Mouse (Mus musculus) kidney, embryonic 14.5 days (tissue): ENCODE results near the gene Slc43a3. TPM values are rescaled to one million over a fixed set of nuclear protein-coding genes. Genes with fewer than 3 reads are reported as not detected.

ENCODE experiments used
- ATAC-seq: fragments of 200-750 bp; cut with Nextera tagmentation; 2 replicates; pipeline ENCODE4 v1.8.0; 2017; ENCODE audit warnings: moderate number of reproducible peaks, mild to moderate bottlenecking, moderate TSS enrichment, moderate library complexity; ENCODE audit not compliant: low FRiP score, low TSS enrichment
- H3K27ac ChIP-seq: fragments of 300-500 bp; sonication (generic); 2 replicates; pipeline ENCODE4 v1.5.1; 2014; ENCODE audit warnings: low read depth, mild to moderate bottlenecking, low read length, moderate library complexity, mixed read lengths
- H3K27me3 ChIP-seq: fragments of 300-500 bp; sonication (generic); 2 replicates; pipeline ENCODE4 v1.6.1; 2014; ENCODE audit warnings: mild to moderate bottlenecking, low read length; ENCODE audit not compliant: control insufficient read depth, insufficient read depth
- H3K36me3 ChIP-seq: fragments of 300-500 bp; sonication (generic); 2 replicates; pipeline ENCODE4 v1.6.1; 2014; ENCODE audit warnings: low read length, mixed read lengths; ENCODE audit not compliant: control insufficient read depth, insufficient read depth
- H3K4me1 ChIP-seq: fragments of 300-500 bp; sonication (generic); 2 replicates; pipeline ENCODE4 v1.6.1; 2014; ENCODE audit warnings: low read length, mixed read lengths; ENCODE audit not compliant: control insufficient read depth, insufficient read depth
- H3K4me2 ChIP-seq: fragments of 300-500 bp; sonication (generic); replicated peaks from 2 replicates; pipeline ENCODE4 v1.6.1; 2014; ENCODE audit warnings: low read depth, mild to moderate bottlenecking, low read length
- H3K4me3 ChIP-seq: fragments of 300-500 bp; sonication (generic); 2 replicates; pipeline ENCODE4 v1.5.1; 2014; ENCODE audit warnings: mild to moderate bottlenecking, low read length
- H3K9ac ChIP-seq: fragments of 300-500 bp; sonication (generic); 2 replicates; pipeline ENCODE4 v1.6.1; 2014; ENCODE audit warnings: low read depth, mild to moderate bottlenecking, low read length, moderate library complexity
- H3K9me3 ChIP-seq: fragments of 300-500 bp; sonication (generic); 2 replicates; pipeline ENCODE4 v1.6.1; 2016; ENCODE audit warnings: low read length; ENCODE audit not compliant: control insufficient read depth
- WGBS: fragments of 180-500 bp; shearing (Covaris S2); extraction: QIAGEN DNeasy Blood & Tissue Kit; methylation state at CpG from one replicate; pipeline ENCODE4 v1.1.7; 2014; 5-methylcytosine and 5-hydroxymethylcytosine counted together
- polyA plus RNA-seq: library from polyadenylated mRNA; unstranded; fragments of >200 nt; fragmentation: Nextera tagmentation; extraction: Ambion mirVana; gene quantifications from 2 replicates; pipeline ENCODE4 v1.2.1, GENCODE M21; 2014

Gene Slc43a3
- polyA plus RNA-seq, 1 experiment from 2014 or later: 53.7 TPM

DNA sequence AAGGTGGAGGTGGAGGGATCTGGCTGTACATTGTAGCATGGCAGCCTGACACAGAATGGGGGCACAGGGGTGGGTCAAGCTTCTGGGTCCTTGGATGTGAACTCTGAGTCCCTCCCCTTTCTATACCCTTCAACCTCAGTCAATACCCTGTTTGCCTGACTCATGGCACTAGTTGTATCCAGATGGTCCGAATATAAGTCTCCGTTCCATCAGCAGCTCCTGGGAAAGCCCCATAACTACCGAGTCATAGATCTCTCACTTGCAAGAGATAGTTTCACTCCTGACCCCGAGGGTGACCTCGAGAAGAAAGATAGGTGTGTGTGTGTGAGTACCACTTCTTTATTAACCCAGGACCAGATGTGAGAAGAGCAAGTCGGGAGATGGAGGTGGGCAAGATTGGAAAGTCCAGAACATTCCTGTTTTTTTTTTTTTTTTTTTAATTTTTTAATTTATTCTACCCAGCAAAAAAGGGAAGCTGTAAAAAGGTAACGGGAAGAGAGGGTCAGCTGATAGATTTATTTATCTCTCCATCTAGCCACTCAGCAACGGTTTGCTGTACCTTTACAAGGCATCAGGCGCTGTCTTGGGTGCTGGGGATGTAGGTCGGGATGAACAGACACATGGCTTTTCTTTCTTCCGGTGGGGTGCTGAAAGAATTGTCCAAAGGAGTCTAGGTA lies 22.3 kb downstream of the Slc43a3 start:
- peaks cover 28% of the 10 kb centered on the region; the same call in 1 of the 2 replicates for H3K36me3 ChIP-seq
- WGBS: 94% methylated on average over 11 of the region's 11 CpGs

DNA sequence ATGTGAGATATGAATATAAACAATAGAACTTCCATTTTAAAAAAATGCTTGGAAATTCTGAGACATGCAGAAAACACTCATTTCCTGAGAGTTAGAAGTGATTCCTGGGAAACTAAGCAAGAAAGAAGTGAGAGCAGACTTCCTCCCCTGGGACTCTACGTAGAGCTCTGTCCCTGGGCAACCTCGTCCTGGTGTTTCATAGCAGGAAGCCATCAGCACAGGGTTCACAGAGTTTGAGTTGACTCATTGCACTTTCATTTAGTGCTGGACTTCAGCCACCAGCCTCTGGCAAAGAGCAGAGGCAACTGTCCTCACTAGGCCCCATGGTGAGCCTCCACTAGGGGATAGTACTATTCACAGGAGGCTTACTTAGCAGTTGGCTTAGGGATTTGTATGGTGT lies 24.9 kb downstream of the Slc43a3 start:
- H3K27me3 ChIP-seq: no peaks in the 10 kb centered on the region
- WGBS: 73% methylated on average over 2 of the region's 2 CpGs
- no peak overlapping the region for H3K9ac ChIP-seq
- no peak overlapping the region for H3K4me2 ChIP-seq
- H3K36me3 ChIP-seq: peaks cover 15% of the 10 kb centered on the region; the same call in 1 of the 2 replicates
- no peaks in the 10 kb centered on the region for H3K9me3 ChIP-seq
- no peak overlapping the region for H3K27ac ChIP-seq
- no peaks in the 10 kb centered on the region for H3K4me1 ChIP-seq
- H3K4me3 ChIP-seq: no peak overlapping the region
- no peak for ATAC-seq

More for the DNA sequence above, 22.3 kb downstream of the Slc43a3 start:
- Histone ChIP-seq H3K27me3 (no peaks in the 10 kb centered on the region), H3K9ac (no peak overlapping the region), H3K4me3 (no peak overlapping the region), H3K4me1 (no peaks in the 10 kb centered on the region), H3K9me3 (no peaks in the 10 kb centered on the region), H3K4me2 (no peak overlapping the region), H3K27ac (no peak overlapping the region)
- ATAC-seq: no peak

DNA sequence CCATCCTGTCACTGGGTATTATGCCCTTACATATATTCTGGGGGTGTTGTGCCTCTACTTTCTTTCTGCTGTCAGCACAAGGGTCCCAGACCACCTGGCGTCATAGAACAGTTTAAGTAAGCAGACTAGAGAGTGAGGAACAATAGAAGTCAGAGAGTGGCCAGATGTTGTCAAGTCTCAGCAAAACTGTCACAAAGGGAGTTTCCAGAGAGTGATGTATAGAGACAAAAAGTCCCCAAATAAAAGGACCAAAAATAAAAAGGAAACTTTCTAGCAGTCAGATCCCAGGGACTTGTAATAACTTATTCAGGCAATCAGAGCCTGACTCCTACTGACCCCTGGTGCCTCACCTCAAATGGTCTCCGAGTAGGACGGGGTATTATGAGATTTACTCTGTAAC lies 25.5 kb downstream of the Slc43a3 start:
- H3K9ac ChIP-seq: no peak overlapping the region
- 78% methylated on average over 3 of the region's 3 CpGs for WGBS
- ATAC-seq: no peak

DNA sequence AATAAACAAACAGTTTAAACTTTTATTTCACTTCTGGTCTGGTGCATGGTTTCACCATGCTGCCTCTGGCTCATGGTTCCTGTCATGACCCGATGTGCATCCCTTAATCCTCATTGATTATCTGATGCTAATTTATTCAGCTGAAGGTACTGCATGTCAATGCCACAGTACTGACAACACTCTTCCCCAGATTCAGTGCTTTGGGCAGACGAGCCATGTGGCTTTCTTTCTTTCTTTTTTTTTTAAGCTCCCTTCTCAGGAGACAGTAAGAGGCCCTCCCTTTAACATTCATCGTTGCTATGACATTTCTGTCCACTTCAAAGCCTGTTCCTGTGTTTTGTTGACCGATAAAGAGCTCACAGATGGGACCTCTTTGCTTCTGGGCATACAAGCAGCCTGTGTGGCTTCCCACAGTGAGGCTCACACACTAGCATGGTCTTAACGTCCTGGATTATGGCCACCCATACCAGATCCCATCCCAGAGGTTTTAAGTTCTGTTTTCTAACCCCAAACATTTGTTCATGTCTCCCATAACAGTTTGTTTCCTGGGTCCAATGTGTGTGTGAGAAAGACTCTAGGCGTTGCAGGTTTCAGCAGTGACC lies 26.6 kb downstream of the Slc43a3 start:
- no peaks in the 10 kb centered on the region for H3K27me3 ChIP-seq
- no peak overlapping the region for H3K9ac ChIP-seq
- WGBS: 42% methylated on average over 6 of the region's 6 CpGs
- no peak overlapping the region for H3K4me2 ChIP-seq
- no peak overlapping the region for H3K27ac ChIP-seq
- H3K4me1 ChIP-seq: no peaks in the 10 kb centered on the region
- peaks cover 2% of the 10 kb centered on the region; the same call in 1 of the 2 replicates for H3K36me3 ChIP-seq
- ATAC-seq: no peak
- no peak overlapping the region for H3K4me3 ChIP-seq
- no peaks in the 10 kb centered on the region for H3K9me3 ChIP-seq

More for the DNA sequence above, 25.5 kb downstream of the Slc43a3 start:
- Histone ChIP-seq H3K27ac (no peak overlapping the region), H3K27me3 (no peaks in the 10 kb centered on the region), H3K4me1 (no peaks in the 10 kb centered on the region), H3K4me2 (no peak overlapping the region), H3K36me3 (peaks cover 12% of the 10 kb centered on the region; the same call in 1 of the 2 replicates), H3K4me3 (no peak overlapping the region), H3K9me3 (no peaks in the 10 kb centered on the region)

DNA sequence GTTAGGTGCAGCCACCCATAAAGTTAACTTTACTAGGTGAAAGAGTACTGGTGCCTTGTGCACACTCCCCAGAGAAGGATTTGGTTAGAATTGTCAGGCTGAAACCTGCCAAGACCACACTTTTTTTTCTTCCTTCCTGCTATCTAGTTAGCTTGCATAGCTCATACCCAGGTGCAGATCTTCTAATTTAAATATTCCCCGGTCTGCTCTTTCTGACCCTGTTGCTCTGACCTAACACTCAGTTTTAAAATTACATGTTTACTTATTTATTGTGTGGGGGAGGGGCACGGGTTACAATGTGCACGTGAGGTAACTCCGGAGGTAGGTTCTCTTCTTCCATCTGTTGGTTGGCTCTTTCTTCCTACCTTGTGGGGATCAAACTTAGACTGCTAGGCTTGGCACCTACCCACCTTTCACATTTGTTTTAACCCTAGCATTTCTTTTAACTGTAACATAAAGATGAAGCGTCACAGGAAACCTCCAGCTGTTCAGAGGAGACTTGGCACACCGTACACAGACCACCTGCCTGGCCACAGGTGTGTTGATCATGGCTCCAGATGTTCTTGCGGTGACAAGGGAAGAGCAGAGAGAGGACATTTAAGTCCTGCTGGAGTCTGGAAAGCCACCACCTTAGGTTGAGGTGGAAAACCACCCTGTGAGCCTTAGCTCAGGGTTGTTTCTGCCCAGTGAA lies 27.9 kb downstream of the Slc43a3 start:
- no peaks in the 10 kb centered on the region for H3K27me3 ChIP-seq
- H3K9ac ChIP-seq: no peak overlapping the region
- H3K4me3 ChIP-seq: no peak overlapping the region
- H3K36me3 ChIP-seq: no peaks in the 10 kb centered on the region; the same call in 1 of the 2 replicates
- H3K4me2 ChIP-seq: no peak overlapping the region
- ATAC-seq: no peak
- H3K4me1 ChIP-seq: no peaks in the 10 kb centered on the region
- H3K27ac ChIP-seq: no peak overlapping the region
- 88% methylated on average over 7 of the region's 7 CpGs for WGBS
- no peaks in the 10 kb centered on the region for H3K9me3 ChIP-seq

DNA sequence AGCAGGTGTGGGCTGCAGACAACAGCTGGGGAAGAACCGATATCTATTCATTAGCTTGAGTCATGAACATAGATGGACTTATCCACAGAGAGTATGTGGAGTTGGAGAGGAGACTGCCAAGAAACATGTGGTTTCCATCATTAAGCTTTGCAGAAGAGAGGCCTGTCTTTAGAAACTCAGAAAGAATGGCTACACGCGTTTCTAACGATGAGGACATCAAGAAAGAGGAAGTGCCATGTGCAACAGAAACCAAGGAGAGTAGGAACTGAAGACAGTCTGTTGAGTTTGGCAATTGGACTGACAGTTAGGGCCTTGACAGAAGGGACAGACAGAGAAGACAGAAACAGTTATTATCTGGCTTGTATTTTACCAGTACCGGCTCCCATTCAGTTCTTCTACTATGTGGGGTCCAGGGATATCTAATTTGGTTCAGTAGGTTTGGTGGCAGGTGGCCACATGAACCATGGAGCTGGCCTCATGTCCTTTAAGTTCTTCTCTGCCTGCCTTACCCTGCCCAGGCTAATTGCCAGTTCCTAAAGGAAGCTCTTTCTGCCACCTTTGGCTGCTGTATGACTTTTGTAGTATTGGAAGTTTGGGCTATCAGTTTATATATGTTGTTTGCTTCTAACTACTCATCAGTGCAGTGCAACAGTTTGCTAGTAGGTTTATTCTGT lies 31.1 kb downstream of the Slc43a3 start:
- H3K4me3 ChIP-seq: no peak overlapping the region
- H3K27me3 ChIP-seq: no peaks in the 10 kb centered on the region
- no peak overlapping the region for H3K4me2 ChIP-seq
- no peak for ATAC-seq
- H3K36me3 ChIP-seq: no peaks in the 10 kb centered on the region
- no peaks in the 10 kb centered on the region for H3K4me1 ChIP-seq
- WGBS: 94% methylated on average over 5 of the region's 5 CpGs
- no peak overlapping the region for H3K9ac ChIP-seq
- no peak overlapping the region for H3K27ac ChIP-seq
- H3K9me3 ChIP-seq: no peaks in the 10 kb centered on the region

DNA sequence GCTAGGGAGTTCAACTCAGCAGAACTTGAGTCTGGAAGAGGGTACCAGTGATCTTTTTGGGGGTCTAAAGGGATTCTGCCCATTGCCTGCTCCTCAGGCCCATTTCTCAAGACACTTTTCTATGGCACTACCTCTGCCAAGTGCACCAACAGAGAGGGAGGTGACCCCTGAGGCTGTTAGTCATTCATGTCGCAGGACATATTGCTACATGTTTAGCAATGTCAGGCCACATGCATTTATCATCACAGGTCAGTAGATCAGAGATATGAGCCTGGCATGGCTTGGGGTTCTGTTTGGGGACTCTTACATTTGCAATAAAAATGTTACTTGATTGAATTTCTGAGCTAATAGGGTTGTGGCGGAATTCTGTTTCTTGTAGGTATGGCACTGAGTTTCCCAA lies 39.2 kb downstream of the Slc43a3 start:
- WGBS: 85% methylated on average over 2 of the region's 2 CpGs
- H3K4me2 ChIP-seq: no peak overlapping the region
- H3K4me3 ChIP-seq: no peak overlapping the region
- H3K9ac ChIP-seq: no peak overlapping the region
- H3K4me1 ChIP-seq: no peaks in the 10 kb centered on the region
- no peaks in the 10 kb centered on the region for H3K27me3 ChIP-seq
- no peak for ATAC-seq
- H3K9me3 ChIP-seq: no peaks in the 10 kb centered on the region
- no peak overlapping the region for H3K27ac ChIP-seq
- H3K36me3 ChIP-seq: no peaks in the 10 kb centered on the region

DNA sequence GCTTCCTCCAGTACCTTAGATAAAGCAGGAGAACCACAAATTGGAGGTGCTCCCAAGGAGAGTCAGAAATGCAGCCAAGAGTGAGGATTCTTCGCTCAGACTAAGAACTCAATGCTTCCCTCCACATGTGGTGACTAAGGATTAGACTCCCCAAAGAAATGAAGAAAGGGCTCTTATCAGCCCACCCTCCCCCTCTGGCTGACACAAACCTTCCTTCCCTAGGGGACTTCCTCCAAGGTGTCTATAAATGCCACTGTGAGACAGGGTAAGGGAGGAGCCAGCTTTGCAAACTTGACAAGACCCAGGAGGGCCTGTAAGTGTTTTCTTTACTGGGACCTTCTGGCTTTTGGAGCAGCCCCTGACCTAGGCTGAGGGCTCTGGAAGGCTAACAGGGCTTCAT lies 43.8 kb downstream of the Slc43a3 start, which contains the start of gene Prg2:
TSS of gene Prg2 (plus strand) at position 274 of the 400 bp plus-strand sequence.
- no peaks in the 10 kb centered on the region for H3K27me3 ChIP-seq
- no peak within 1 kb of the TSS for H3K4me2 ChIP-seq
- H3K9me3 ChIP-seq: no peaks in the 10 kb centered on the region
- H3K36me3 ChIP-seq: no peaks in the 10 kb centered on the region
- WGBS: 70% methylated on average over 1 of the region's 1 CpGs
- no peak within 1 kb of the TSS for H3K9ac ChIP-seq
- H3K4me1 ChIP-seq: no peaks in the 10 kb centered on the region
- H3K27ac ChIP-seq: no peak within 1 kb of the TSS
- no peak for ATAC-seq
- no peak within 1 kb of the TSS for H3K4me3 ChIP-seq
